Mouse (Mus musculus): ENCODE measurements around the gene Scgb1b29. TPM values are rescaled to one million over a fixed set of nuclear protein-coding genes. Genes with fewer than 3 reads are reported as not detected.
"Not testable (repeated sequence)": the region's sequence is repeated elsewhere in the genome, so short reads cannot be mapped to it uniquely, and the experiment has no call there.

Scgb1b29 gene
- polyA plus RNA-seq (2012; rRNA removed): not detected in 2 replicates

- not testable (repeated sequence) for H3K4me3 ChIP-seq (ENCODE audit: insufficient read depth, low read length); H3K27ac ChIP-seq (ENCODE audit: insufficient read depth, low read length); H3K4me1 ChIP-seq (ENCODE audit: control insufficient read depth, insufficient read depth, low read length)
These were observed at the start of gene Scgb1b29 for GRCm38 (mm10) chr7:32441241-32441640. Scgb1b29 (plus strand) TSS chr7:32441541.

- H3K4me1 ChIP-seq (ENCODE audit: control insufficient read depth, insufficient read depth, low read length); H3K27ac ChIP-seq (ENCODE audit: insufficient read depth, low read length); H3K4me3 ChIP-seq (ENCODE audit: insufficient read depth, low read length): not testable (repeated sequence)
These were observed 12.7 kb upstream of the Scgb1b29 start for GRCm38 (mm10) chr7:32428636-32429035.

Other genes with a start within 250 kb of the Scgb1b29 start
- gene Scgb2b11, start 230.4 kb upstream of the Scgb1b29 start, polyA plus RNA-seq (2012; rRNA removed): not detected in 2 replicates
- not detected in 2 replicates for gene Scgb1b11, start 218.7 kb upstream of the Scgb1b29 start, polyA plus RNA-seq (2012; rRNA removed)
- gene Scgb2b12, start 114.3 kb upstream of the Scgb1b29 start, polyA plus RNA-seq (2012; rRNA removed): not detected in 2 replicates
- not detected in 2 replicates for gene Scgb1b12, start 107.4 kb upstream of the Scgb1b29 start, polyA plus RNA-seq (2012; rRNA removed)